Mouse (Mus musculus) T-helper 1 cell (primary cell): ENCODE measurements at regions not wholly inside any gene's neighbourhood (a gene's known extent, or its start where the extent isn't known, plus 50 kb on each side); places are given as distances from the start of the nearest gene placed in this dataset.

Experiments used
- in situ Hi-C: fragments of 300-600 bp; cut with MboI, MseI; formaldehyde crosslinking; loops from one replicate; pipeline ENCODE4 v1.15.1; 2025; ENCODE audit warnings: high pct_unique_total_duplicates

DNA sequence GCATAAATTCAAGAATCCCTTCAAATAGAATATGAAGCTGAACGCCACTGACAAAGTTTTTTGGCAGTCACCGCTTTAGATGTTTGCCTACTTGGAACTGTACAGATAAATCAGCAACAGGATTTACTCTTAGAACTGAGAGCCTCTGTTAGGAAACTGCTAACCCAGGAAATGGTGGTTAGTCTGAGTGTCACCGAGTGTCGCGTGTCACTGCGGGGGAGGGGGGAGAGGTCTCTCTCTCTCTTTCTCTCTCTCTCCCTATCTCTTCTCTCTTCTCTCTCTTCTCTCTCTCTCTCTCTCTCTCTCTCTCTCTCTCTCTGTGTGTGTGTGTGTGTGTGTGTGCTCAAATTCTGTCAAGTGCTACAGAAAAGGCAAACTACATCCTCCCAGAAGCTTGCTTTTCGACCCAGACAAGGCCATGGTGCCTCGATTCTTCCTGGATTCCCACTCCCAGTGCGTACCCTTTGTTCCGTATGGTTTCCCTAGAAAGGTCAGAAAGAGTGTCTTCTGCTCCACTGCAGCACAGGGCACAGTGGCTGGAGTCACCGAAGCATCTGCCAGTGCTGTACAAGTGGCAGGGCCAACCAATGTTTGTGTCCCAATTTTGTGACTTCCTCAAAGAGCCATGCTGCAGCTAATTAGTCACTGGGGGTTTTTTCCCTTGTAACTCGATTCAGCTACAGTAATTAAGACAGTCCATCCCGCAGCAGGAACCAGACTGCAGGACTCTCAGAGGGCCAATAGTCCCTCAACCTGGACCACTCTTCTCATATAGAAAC, 87.0 kb downstream of the Cog6 start:
- in situ Hi-C loops, result no loop called here

DNA sequence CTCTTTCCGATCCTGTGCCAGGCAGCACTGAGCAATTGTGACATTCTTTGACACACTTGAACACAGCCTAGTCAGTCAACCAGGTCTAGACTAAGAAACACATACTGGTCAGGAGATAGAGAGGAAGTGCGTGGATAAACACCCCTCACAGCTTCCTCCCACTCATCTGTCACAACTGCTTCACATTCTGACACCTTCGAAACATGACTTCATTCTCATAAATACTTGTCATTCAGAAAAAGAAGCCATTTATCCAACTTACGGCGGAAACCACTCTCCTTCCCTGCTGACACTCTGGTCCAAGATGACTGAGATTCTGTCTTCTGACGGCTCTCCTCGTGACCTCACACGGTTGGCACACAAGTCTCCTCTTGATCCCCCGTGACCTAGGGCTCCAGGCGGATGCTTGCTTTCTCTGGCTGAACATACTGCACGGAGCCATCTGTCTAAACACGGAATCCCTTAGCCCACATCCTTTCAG, 89.6 kb downstream of the Cog6 start:
- in situ Hi-C loops, result no loop called here

DNA sequence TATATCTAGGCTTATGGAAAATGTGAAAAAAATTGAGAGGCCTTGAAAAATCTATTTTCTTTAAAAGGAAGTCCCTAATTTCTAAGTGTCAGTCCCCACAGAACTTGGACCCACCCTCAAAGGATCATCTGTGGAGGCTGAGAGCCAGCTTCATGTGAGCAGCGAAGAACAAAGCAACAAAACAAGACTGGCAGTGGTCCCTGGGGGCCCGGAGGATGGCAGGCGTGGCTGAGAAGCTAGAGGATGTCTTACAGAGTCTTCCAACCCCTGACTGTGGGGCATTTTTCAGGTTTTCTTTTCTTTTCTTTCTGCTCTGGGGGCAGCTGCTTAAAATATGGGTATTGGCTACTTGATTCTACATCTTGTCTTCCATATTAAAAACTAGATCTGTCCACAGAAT, 90.5 kb downstream of the Cog6 start:
- in situ Hi-C loops, result no loop called here

DNA sequence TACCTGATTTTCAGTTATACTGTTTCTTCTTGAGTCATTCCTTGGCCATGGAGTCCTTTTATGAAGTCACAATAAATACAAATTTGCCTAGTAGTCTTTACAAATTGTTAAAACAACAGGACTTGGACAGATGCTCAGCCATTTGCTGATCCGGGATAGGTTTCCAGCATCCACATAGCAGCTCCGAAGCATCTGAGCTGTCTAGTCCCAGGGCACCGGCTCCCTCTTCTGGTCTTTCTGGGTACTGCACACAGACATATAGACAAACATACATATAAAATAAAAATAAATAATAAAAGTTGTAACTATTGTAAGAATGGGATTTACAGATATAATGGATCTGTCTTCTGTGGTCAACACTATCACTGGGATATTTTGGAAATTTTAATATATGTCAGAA, 91.8 kb downstream of the Cog6 start:
- in situ Hi-C loops, result no loop called here

DNA sequence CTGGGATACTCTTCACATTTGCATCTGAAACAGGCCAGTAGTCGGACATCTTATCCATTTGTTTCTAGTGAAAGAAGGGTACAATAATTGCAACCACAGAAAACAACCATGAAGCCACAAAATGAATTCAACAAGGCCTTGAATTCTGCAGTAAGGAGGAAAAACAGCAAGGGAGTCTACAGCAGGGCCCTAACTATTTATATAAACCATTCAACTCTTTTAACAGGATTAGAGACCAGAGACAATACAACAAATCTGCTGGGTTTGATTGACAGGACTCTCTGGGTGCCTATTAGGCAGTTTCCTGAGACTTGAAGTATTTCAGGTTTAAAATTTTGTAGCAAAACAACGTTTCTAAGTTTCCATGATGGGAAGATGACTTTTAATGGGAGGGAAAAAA, 92.4 kb downstream of the Cog6 start:
- in situ Hi-C loops, result no loop called here

DNA sequence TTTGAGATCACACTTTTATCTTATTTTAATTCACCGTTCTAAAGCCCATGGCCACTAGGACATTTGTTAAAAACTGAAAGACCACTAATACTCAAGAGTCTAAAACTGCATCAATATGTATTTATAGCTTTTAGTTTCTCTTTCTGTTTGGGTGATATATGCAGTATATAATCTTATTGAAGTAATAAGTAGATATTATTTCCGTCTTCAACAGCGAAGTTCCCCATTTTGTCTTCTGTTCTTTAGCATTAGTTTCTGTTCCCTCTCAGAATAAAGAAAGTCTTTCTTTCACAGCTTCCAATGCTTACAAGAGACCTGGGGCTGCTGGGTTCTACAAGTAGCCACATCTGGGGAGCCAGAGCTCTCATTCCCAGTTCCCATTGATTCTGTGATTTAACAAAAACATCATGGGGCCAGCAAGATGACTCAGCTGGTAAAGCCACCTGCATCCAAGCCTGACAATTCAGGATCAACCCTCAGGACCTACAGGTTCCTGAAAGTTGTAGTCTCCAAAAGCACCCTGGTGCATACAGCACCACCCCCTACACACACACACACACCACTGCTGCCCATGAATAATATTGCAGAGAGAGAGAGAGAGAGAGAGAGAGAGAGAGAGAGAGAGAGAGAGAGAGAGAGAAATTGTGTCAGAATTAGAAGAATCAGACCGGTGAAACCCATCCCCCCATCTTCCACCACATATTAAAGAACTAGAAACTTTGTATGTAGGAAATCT, 93.0 kb downstream of the Cog6 start:
- in situ Hi-C loops, result no loop called here

DNA sequence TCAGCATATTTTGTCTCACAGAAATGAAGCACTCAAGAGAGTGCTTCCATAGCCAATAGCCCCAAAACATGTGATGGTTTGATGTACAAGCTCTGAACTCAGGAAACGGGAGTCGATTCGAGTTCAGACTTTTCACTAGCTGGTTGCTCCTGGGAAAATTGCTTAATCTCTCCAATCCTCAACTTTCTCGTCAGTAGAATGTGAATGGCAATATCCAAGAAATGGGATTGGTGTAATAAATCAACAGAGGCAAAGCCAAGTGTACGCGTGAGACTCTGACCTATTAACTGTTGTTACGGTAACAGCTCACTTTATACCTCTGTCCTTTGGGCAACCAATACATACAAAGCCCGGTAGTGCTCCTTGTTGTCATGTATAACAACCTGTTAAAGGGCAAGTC, 94.6 kb downstream of the Cog6 start:
- in situ Hi-C loops, result no loop called here

DNA sequence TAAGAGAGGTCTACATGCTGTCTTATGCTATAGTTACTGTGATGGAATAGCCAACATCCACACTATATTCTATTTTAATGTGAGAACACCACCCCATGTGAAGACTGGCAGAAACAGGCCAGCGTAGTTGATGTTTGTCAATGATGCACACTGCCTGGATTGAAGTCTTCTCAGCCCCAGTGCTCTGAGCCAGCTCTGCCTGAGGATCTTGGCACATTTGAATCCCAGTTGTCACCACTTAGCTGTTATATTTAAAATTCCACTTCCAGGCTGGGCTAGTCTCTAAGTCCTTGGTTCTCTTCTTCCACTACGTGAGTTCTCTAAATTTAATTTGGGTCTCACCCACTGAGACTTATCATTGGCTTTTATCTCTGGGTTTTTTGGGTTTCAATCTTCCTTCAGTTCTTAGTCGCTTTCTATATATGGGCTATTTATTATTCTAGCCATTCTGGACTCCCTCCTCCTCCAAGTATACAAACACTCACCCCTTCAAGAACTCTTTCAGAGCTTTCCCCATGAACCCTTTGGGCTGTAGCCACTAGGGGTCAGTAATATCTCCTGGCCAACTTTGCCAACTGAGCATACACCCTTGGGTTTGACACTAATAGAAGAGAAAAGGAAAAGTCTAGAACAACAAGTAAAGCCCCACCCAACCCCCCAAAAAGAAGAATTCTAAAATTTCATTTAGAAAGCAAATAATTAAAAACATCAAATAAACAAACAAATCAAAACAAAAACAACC, 110.0 kb downstream of the Cog6 start:
- in situ Hi-C loops, result no loop called here

DNA sequence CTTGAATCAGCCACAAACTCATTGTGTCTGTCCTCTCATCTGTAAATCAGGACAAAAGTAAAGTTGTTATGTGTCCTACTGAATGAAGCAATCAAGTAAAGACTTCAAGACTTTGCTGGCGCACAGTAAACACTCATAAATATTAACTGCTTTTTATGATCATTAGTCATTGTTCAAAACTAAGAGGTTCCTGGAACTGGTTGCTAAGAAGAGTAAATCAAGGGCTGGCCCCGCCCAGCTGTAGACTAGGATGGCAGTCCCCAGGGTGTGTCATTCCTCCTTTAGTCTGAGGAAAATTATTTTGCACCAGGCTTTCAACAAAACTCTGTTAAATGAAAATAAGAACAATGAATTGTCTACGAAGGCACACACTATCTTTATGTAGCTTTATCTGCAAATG, 113.0 kb downstream of the Cog6 start:
- in situ Hi-C loops, result no loop called here

DNA sequence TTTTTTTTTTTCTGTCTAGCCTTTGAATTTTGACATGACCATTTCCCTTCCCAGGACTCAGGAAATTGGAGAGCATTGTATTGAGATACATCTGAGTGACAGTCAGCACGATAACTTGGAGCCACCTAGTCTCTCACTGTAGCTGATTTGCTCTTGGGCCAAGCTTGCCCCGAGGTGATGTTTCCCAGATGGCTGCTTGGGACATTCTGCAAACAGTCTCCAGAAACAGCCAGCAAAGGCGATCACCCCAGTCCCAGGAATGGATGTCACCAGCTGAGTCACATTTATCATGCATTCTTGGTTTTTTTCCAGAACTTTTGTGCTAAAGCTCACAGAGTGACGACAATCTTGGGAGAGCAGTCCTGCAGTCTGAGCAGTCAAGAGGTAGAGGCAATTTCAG, 119.4 kb downstream of the Cog6 start:
- in situ Hi-C loops, result no loop called here

DNA sequence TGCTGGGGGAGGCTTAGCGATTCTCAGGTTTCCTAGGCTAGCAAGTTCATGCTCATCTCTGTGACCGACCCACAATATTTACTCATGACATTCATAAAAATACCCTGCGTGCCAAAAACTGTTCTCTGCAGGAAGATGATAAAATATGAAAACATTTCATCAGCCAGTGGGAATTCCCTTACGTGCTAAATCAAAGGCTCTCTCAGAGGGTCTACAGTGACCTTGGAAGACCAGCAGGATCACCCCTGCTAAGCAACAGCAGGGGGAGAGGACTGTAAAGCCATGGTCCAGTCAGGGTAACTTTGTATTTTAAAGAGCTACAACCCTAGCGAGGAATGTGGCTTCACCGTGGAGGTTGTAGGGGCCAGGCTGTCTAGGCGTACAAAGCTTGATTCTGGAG, 120.6 kb downstream of the Cog6 start:
- in situ Hi-C loops, result no loop called here

DNA sequence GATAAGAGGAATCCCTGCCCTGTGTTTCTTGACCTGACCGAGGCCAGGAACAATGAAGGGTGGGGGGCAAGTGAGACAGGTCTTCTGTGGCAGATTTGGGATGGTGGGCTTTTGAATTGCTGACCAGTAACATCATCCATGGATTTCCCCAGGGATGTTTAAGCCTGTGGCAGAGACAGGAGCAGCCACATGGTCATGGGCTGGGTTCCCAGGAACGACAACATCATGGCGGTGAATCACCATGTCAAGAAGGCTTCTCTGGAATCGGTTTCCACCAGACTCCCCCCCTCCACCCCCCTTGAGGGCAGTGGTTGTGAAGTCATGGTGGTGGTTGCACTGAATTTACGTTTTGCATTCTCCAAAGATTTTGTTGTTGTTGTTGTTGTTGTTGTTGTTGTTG, 121.3 kb downstream of the Cog6 start:
- in situ Hi-C loops, result no loop called here

DNA sequence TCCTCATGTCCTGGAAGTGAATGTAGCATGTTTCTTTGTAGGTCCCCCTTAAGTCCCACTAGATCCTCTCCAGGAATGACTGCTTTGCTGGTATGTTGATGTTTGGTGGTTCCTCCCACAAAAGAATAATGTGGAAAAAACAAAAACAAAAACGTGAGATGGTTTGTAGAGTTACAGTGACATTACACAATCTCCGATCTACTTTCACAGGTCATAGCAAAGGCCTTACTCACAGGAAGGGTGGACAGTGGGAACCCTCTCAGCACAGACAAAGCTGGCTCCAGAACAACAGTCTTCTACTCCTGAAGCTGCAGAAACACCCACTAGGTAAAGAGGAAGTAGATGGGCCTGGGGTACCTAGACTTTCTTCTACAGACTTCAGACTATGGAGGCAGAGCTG, 122.2 kb downstream of the Cog6 start:
- in situ Hi-C loops, result no loop called here

DNA sequence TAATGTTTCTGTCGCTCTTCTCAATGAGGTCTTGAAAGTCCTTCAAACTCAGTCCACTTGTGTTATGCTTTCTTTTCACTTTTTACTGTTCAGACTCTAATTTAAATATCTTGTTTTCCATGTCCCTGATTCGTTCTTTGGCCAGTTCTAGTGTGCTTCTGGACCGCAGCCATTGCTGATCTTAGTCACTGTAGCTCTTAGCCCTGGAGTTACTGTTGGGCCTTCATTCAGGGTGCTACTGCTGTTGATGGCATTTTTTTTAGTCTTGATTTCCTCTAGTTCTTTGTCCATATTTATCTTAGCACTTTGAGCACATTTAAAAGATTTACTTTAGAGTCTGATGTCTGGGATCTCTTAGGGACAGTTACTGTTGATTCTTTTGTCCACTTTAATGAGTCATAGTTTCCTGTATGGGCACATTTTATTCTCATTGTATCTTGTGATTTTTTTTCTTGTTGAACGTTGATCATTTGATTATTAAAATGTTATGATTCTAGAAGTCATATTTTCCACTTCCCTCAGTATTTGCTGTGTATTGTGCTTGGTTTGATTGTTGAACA, 127.8 kb downstream of the Cog6 start:
- in situ Hi-C loops, result no loop called here

DNA sequence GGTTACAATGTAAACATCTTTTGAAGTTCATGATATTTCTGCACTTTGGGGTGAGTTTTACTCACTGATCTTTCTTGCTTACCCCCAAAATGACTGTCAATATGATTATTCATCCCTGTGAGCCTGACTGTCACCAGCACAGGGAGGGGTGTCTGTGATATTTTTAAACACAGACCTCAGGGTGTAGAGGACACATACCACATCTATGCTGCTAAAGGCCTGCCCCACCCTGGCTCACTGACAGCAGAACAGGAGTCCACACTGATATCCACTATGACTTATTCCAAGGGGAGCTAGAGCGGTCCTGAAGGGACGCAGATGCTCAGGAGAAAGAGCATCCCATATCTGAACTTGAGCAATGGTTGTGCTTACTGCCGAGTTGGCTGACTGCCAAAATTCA, 135.1 kb downstream of the Cog6 start:
- in situ Hi-C loops, result no loop called here

DNA sequence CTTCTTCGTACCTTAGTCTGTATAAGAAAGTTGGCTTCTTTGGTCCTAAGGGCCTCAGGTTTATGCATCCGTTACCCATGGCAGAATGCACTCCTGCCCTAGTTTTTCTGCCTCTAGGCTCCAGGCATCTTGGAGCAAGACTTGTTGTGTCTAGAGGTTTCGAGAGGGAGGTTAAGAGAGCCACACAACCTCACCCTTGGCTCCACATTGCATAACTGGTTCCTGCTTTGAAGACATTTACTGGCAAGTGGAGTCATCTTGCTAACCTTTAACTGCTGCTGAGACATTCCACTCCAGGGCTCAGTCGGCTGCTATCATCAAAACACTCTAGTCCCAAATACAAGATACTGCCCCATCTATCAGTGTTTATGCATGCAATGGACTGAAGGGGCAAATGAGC, 135.9 kb downstream of the Cog6 start:
- in situ Hi-C loops, result no loop called here

DNA sequence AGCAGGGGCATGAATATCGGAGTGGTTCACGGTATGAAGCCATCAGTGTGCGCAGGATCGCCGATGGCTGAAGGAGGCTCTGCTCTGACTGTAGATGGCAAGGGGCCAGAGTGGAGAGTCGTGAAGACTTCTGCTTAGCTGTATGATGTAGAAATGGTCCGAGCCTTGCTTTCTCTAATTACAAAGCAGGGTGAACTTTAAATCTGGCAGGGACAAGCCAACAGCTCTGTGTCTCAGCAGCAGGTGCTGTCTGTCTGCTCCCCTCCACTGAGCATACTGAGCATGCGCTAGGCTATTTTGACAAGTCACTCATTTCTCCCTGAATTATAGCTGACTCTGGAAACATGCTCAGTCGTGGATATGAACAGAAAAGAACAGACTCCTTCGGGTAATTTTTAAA, 137.3 kb downstream of the Cog6 start:
- in situ Hi-C loops, result no loop called here

DNA sequence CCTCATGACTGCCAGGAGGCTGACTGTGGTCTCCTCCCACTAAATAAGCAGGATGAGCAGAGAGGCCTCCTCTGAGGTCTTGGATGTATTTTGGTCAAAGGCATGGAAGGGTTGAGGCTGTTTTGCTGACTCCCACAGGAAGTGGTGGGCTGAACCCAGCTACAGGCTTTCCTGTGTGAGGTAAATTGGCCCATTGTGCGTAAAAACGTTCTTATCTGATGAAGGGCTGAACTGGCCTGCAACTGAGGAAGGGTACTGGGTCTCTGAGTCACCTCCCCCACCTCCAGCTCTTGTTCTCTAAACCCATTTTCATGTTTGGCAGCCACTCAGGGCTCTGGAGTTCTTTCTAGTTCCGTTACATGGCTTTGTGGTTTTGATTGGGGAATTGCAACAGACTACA, 138.7 kb downstream of the Cog6 start:
- in situ Hi-C loops, result no loop called here

DNA sequence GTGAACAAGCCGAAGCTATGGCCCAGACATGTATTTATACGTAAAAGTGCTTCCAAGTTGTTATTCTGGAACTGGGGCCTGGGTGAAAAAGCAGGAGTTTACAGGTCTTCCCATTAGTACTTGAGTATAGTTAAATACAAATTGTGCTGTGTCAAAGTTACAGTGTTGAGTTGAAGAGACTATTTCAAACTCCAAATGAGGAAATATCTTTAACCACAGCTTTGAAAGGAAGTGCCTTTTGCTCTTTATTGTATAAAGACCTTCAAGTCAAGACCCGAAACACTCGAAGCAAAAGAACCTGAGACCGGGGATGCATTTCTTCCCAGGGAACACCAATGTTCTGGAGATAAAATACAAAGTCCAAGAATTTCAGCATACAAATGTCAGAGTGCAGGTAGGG, 144.8 kb downstream of the Cog6 start:
- in situ Hi-C loops, result no loop called here

DNA sequence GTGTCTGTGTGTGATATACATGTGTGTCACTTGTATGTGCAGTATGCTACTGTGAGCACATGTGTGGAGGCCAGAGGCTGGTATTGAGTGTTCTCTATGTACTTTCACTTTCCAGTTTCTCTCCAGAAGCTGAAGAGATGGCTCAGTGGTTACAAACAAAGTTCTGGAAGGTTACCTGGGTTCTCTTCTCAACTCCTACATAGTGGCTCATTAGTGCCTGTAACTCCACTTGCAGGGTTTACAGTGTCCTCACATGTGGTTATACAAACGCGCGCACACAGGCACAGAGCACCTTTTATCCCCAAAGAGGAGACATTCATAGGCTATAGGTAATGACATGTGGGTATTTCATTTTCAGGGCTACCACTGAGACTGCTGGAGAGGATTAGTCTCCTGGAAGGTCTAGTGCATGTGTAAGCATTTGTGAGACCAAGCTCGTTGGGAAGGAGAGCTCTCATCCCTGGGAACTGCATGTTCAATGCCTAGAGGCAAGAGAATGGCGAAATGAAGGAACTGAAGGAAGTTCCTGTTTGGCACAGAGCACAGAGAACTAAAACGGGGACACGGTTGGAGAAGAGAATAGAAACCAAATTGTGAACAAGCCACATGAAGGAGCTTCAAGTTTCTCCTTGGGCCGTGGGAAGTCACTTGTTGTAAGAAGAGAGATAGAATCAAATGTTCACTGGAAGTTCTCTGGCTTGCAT, 153.7 kb downstream of the Cog6 start:
- in situ Hi-C loops, result no loop called here

DNA sequence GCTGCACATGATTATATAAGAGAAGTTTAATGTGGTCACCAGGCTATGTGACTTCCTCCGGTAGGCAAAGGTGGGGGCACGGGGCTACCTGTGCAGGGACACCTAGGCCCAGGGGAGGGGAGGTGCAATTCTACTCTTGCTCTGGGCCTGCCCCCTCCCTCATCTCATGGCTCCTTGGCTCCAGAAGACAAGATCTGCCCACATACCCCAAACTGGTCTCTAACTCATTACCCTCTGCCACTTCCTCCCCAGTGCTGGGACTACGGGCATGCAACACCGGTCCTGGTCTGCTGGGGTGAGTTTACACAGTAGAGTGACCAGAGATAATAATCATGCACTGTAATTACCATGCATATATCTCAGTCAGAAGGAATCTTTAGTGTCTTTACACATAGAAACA, 155.0 kb downstream of the Cog6 start:
- in situ Hi-C loops, result no loop called here

DNA sequence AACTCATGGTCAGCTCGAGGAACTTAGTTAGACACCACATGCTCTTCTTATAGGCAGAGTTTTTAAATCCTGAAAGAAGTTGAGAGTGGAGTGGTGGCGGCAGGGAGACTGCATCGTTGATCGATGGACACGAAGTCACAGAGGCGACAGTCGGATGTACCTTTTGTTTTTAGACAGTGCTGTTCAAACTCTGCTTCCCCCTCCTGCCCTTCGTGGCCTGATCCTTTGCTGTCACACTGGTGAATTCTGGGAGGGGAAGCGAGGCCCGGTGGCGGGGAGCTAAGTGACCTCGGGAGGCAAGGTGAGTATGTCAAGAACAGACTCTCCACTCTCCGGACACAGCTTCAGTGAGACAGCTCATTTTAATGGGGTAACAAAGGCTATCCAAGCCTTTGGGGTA, 155.5 kb downstream of the Cog6 start:
- in situ Hi-C loops, result no loop called here
